ENCODE assay signal across 8 mouse cellular contexts in genomic region chr14:27114362-27115274, GRCm38 (mm10). TPM values are rescaled to one million over a fixed set of nuclear protein-coding genes. Genes with fewer than 3 reads are reported as not detected.
DNase-seq lines count a peak whose midpoint lies in the region; ATAC-seq and TF ChIP-seq lines count a peak whose summit lies in the region.

Gene Arhgef3 (plus strand): TSS chr14:27114899.

- under 1% methylated on average over 58 of the region's 58 CpGs for WGBS in embryonic facial prominence, embryonic 12.5 days
- WGBS in heart, embryonic 13.5 days = under 1% methylated on average over 58 of the region's 58 CpGs
- 1% methylated on average over 51 of the region's 58 CpGs for WGBS in kidney, embryonic 16.5 days
- WGBS in liver, postnatal 0 days (ENCODE audit: insufficient replicate concordance) = 2% methylated on average over 55 of the region's 58 CpGs
- under 1% methylated on average over 58 of the region's 58 CpGs for WGBS in neural tube, embryonic 12.5 days

- H3K27ac ChIP-seq in left cerebral cortex, adult 2 months = no peak within 1 kb of the TSS
- H3K27ac ChIP-seq in embryonic facial prominence, embryonic 12.5 days = no peak within 1 kb of the TSS
- no peak within 1 kb of the TSS for H3K27ac ChIP-seq in heart, embryonic 13.5 days (replicated peaks)
- H3K27ac ChIP-seq in kidney, embryonic 16.5 days (ENCODE audit: low read length) = no peak within 1 kb of the TSS
- no peak within 1 kb of the TSS for H3K27ac ChIP-seq in liver, postnatal 0 days (ENCODE audit: low read depth)
- H3K27ac ChIP-seq in neural tube, embryonic 12.5 days = no peak within 1 kb of the TSS

- H3K4me1 ChIP-seq in embryonic facial prominence, embryonic 12.5 days = 0 out of 2 replicates have a peak, but pooled peaks cover 4% of the 10 kb centered on the region
- peaks cover 32% of the 10 kb centered on the region for H3K4me1 ChIP-seq in heart, embryonic 13.5 days
- H3K4me1 ChIP-seq in kidney, embryonic 16.5 days (ENCODE audit: insufficient read depth, low read length) = peaks cover 8% of the 10 kb centered on the region; the same call in 1 of the 2 replicates
- H3K4me1 ChIP-seq in liver, postnatal 0 days (ENCODE audit: insufficient read depth) = peaks cover 5% of the 10 kb centered on the region
- H3K4me1 ChIP-seq in neural tube, embryonic 12.5 days = peaks cover 12% of the 10 kb centered on the region

- H3K4me3 ChIP-seq in left cerebral cortex, adult 2 months = peak within 1 kb of the TSS; percentile 49
- peak within 1 kb of the TSS; percentile 55 for H3K4me3 ChIP-seq in embryonic facial prominence, embryonic 12.5 days
- H3K4me3 ChIP-seq in heart, embryonic 13.5 days = peak within 1 kb of the TSS; percentile 75
- H3K4me3 ChIP-seq in kidney, embryonic 16.5 days (ENCODE audit: low read length) = peak within 1 kb of the TSS; percentile 63
- peak within 1 kb of the TSS; percentile 56 for H3K4me3 ChIP-seq in liver, postnatal 0 days (ENCODE audit: low read depth, low read length)
- peak within 1 kb of the TSS; percentile 55 for H3K4me3 ChIP-seq in neural tube, embryonic 12.5 days

- no peaks in the 10 kb centered on the region for H3K36me3 ChIP-seq in embryonic facial prominence, embryonic 12.5 days
- no peaks in the 10 kb centered on the region for H3K36me3 ChIP-seq in heart, embryonic 13.5 days
- no peaks in the 10 kb centered on the region for H3K36me3 ChIP-seq in kidney, embryonic 16.5 days (ENCODE audit: insufficient read depth, low read length)
- H3K36me3 ChIP-seq in liver, postnatal 0 days (replicated peaks; ENCODE audit: insufficient read depth, low read length) = no peaks in the 10 kb centered on the region
- H3K36me3 ChIP-seq in neural tube, embryonic 12.5 days = no peaks in the 10 kb centered on the region

- H3K9me3 ChIP-seq in embryonic facial prominence, embryonic 12.5 days = no peaks in the 10 kb centered on the region
- H3K9me3 ChIP-seq in heart, embryonic 13.5 days = no peaks in the 10 kb centered on the region
- no peaks in the 10 kb centered on the region for H3K9me3 ChIP-seq in kidney, embryonic 16.5 days (ENCODE audit: low read length)
- no peaks in the 10 kb centered on the region for H3K9me3 ChIP-seq in liver, postnatal 0 days (ENCODE audit: low read length)
- H3K9me3 ChIP-seq in neural tube, embryonic 12.5 days = no peaks in the 10 kb centered on the region

- DNase-seq in left cerebral cortex, adult 2 months (ENCODE audit: extremely low spot score in 1 of 2, low spot score in 2 of 2) = no peak
- DNase-seq in left cerebral cortex, adult 11 months (ENCODE audit: low spot score) = no peak
- peak; percentile 60 for DNase-seq in liver, postnatal 0 days
- DNase-seq in urinary bladder, postnatal 14 days (ENCODE audit: low spot score) = peak; percentile 81

- peak; percentile 67; the same call in 1 of the 2 replicates for ATAC-seq in embryonic facial prominence, embryonic 12.5 days (ENCODE audit: insufficient number of reproducible peaks, insufficient read depth, low FRiP score, low TSS enrichment)
- ATAC-seq in heart, embryonic 13.5 days (ENCODE audit: extremely low read depth, insufficient number of reproducible peaks, low FRiP score, low TSS enrichment) = peak; percentile 34; the same call in 1 of the 2 replicates
- ATAC-seq in kidney, embryonic 16.5 days (ENCODE audit: low FRiP score, low TSS enrichment) = peak; percentile 91
- peak; percentile 86 for ATAC-seq in liver, postnatal 0 days
- ATAC-seq in neural tube, embryonic 12.5 days (ENCODE audit: low FRiP score, low read depth) = peak; percentile 65

- peak within 1 kb of the TSS; percentile 98 for H3K4me2 ChIP-seq in embryonic facial prominence, embryonic 12.5 days (replicated peaks)
- H3K4me2 ChIP-seq in heart, embryonic 13.5 days = peak within 1 kb of the TSS; percentile 97
- H3K4me2 ChIP-seq in kidney, embryonic 16.5 days (replicated peaks; ENCODE audit: low read depth, low read length) = peak within 1 kb of the TSS; percentile 98
- H3K4me2 ChIP-seq in liver, postnatal 0 days (ENCODE audit: low read depth, low read length) = peak within 1 kb of the TSS; percentile 85
- peak within 1 kb of the TSS; percentile 100 for H3K4me2 ChIP-seq in neural tube, embryonic 12.5 days (replicated peaks)

- no peak; the same call in 1 of the 2 replicates for TF ChIP-seq CTCF in left cerebral cortex, adult 2 months (IDR thresholded peaks at IDR 0.05)
- TF ChIP-seq CTCF in liver, postnatal 0 days (IDR thresholded peaks at IDR 0.05; ENCODE audit: low read depth) = 0 out of 2 replicates have a peak, but pooled peaks have one; percentile 21

- TF ChIP-seq EP300 in liver, postnatal 0 days (IDR thresholded peaks at IDR 0.05; ENCODE audit: low read depth) = no peak

- H3K27me3 ChIP-seq in embryonic facial prominence, embryonic 12.5 days = peaks cover 33% of the 10 kb centered on the region
- peaks cover 25% of the 10 kb centered on the region for H3K27me3 ChIP-seq in heart, embryonic 13.5 days (replicated peaks)
- H3K27me3 ChIP-seq in kidney, embryonic 16.5 days (ENCODE audit: insufficient read depth, low read length) = peaks cover 11% of the 10 kb centered on the region; the same call in 1 of the 2 replicates
- H3K27me3 ChIP-seq in liver, postnatal 0 days (ENCODE audit: insufficient read depth, low read length) = peaks cover 6% of the 10 kb centered on the region; the same call in 1 of the 2 replicates
- H3K27me3 ChIP-seq in neural tube, embryonic 12.5 days (replicated peaks) = peaks cover 37% of the 10 kb centered on the region

- intact Hi-C loops in left cerebral cortex, adult 2 months (cut with DNase I) = loop anchor here (2.0 kb wide), 1 partner anchor 68 kb away; no protein-coding TSS in a partner anchor

- H3K9ac ChIP-seq in embryonic facial prominence, embryonic 12.5 days = peak within 1 kb of the TSS; percentile 50
- peak within 1 kb of the TSS; percentile 86 for H3K9ac ChIP-seq in heart, embryonic 13.5 days
- H3K9ac ChIP-seq in kidney, embryonic 16.5 days (replicated peaks; ENCODE audit: low read length) = peak within 1 kb of the TSS; percentile 69
- H3K9ac ChIP-seq in liver, postnatal 0 days (replicated peaks) = peak within 1 kb of the TSS; percentile 63
- H3K9ac ChIP-seq in neural tube, embryonic 12.5 days = peak within 1 kb of the TSS; percentile 57

RNA-seq across cellular contexts. Expression of gene Arhgef3, which starts in this region (rescaled TPM):
- 10 to 100 TPM; 62.0 to 75.0 TPM for total RNA-seq in left cerebral cortex, adult 2 months (2021)
- 8.1 and 8.4 TPM in 2 replicates for polyA plus RNA-seq in embryonic facial prominence, embryonic 12.5 days (2016; fragmentation: Nextera tagmentation; extraction: Ambion mirVana)
- polyA plus RNA-seq in heart, embryonic 13.5 days (2015; fragmentation: Nextera tagmentation; extraction: Ambion mirVana) = 13.2 and 13.3 TPM in 2 replicates
- 19.2 and 19.6 TPM in 2 replicates for polyA plus RNA-seq in kidney, embryonic 16.5 days (2015; fragmentation: Nextera tagmentation; extraction: Ambion mirVana)
- 7.7 and 11.4 TPM in 2 replicates for polyA plus RNA-seq in liver, postnatal 0 days (2015; fragmentation: Nextera tagmentation; extraction: Ambion mirVana)
- 3.5 and 4.2 TPM in 2 replicates for polyA plus RNA-seq in neural tube, embryonic 12.5 days (2016; fragmentation: Nextera tagmentation; extraction: Ambion mirVana)

Comparison
In these comparisons a context has a peak if more than half of its experiments do, and no peak if none do; other contexts are left out.
1. DNase-seq: peak in liver, postnatal 0 days (single experiment) and urinary bladder, postnatal 14 days (single experiment); none in left cerebral cortex, adult 2 months (0 of 2) and left cerebral cortex, adult 11 months (single experiment).
2. ATAC-seq: peak in every context shown above with its lines; median percentile 91 in kidney, embryonic 16.5 days; 86 in liver, postnatal 0 days; 67 in embryonic facial prominence, embryonic 12.5 days; 65 in neural tube, embryonic 12.5 days; 34 in heart, embryonic 13.5 days.
3. Peak in every context shown above with its lines, with median percentiles within 50 percentile points of each other: H3K4me3 ChIP-seq, H3K4me2 ChIP-seq and H3K9ac ChIP-seq.